Comparison of ENCODE assay signal across 30 mouse cellular contexts in the genomic region with DNA sequence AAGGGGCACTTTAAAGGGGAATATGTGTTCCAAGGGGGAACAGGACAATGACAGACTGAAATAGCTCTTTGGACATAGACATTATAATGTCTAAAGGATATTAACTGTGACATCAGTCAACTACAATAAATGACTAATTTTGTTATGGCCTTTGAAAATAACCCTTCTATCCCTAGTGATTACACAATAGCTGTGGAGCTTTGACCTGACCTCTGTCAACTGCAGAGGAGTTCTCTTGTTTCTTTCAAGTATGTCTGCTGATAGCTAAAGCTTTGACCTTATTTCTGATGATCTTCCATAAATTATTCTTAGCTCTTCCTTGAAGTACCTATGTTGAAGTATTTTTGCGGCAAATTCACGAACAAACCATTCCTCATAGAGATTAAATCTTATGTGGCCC.
"Had no signal": no experiment of that assay in that cellular context is flagged by ENCODE, and none has a peak within 500 bp of the region (broad histone marks: within the 10 kb centered on the region; RNA-seq: fewer than 3 reads in every experiment).

No protein-coding gene starts in this region.

- H3K4me3 ChIP-seq: limb, embryonic 10.5 days; limb, embryonic 12.5 days; limb, embryonic 13.5 days; limb, embryonic 15.5 days; liver, embryonic 12.5 days; liver, embryonic 13.5 days; liver, embryonic 15.5 days; lung, embryonic 15.5 days; megakaryocyte, embryonic 14.5 days; midbrain, embryonic 10.5 days; midbrain, embryonic 12.5 days; midbrain, embryonic 13.5 days; midbrain, embryonic 15.5 days; myocyte had no signal

- H3K36me3 ChIP-seq: limb, embryonic 10.5 days; limb, embryonic 12.5 days; limb, embryonic 13.5 days; limb, embryonic 15.5 days; liver, embryonic 12.5 days; liver, embryonic 13.5 days; liver, embryonic 15.5 days; lung, embryonic 15.5 days; midbrain, embryonic 10.5 days; midbrain, embryonic 12.5 days; midbrain, embryonic 13.5 days; midbrain, embryonic 15.5 days had no signal

- H3K4me2 ChIP-seq: limb, embryonic 12.5 days; limb, embryonic 13.5 days; limb, embryonic 15.5 days; liver, embryonic 11.5 days; liver, embryonic 12.5 days; liver, embryonic 13.5 days; liver, embryonic 15.5 days; lung, embryonic 14.5 days; lung, embryonic 15.5 days; midbrain, embryonic 11.5 days; midbrain, embryonic 12.5 days; midbrain, embryonic 13.5 days; midbrain, embryonic 15.5 days had no signal

- H3K9me3 ChIP-seq: limb, embryonic 10.5 days; limb, embryonic 12.5 days; limb, embryonic 13.5 days; limb, embryonic 15.5 days; liver, embryonic 12.5 days; liver, embryonic 13.5 days; liver, embryonic 15.5 days; lung, embryonic 15.5 days; megakaryocyte, embryonic 14.5 days; midbrain, embryonic 10.5 days; midbrain, embryonic 12.5 days; midbrain, embryonic 13.5 days; midbrain, embryonic 15.5 days had no signal

- H3K27me3 ChIP-seq: limb, embryonic 12.5 days; limb, embryonic 13.5 days; limb, embryonic 15.5 days; liver, embryonic 12.5 days; liver, embryonic 13.5 days; liver, embryonic 15.5 days; lung, embryonic 15.5 days; megakaryocyte, embryonic 14.5 days; midbrain, embryonic 12.5 days; midbrain, embryonic 13.5 days; midbrain, embryonic 15.5 days had no signal

- H3K4me1 ChIP-seq: limb, embryonic 10.5 days; limb, embryonic 12.5 days; limb, embryonic 13.5 days; limb, embryonic 15.5 days; liver, embryonic 12.5 days; liver, embryonic 13.5 days; liver, embryonic 15.5 days; lung, embryonic 15.5 days; midbrain, embryonic 12.5 days; midbrain, embryonic 13.5 days; midbrain, embryonic 15.5 days had no signal

- ATAC-seq: liver, embryonic 12.5 days; lung, postnatal 0 days; midbrain, embryonic 13.5 days; midbrain, embryonic 15.5 days; midbrain, embryonic 16.5 days had no signal

- H3K27ac ChIP-seq: limb, embryonic 10.5 days; limb, embryonic 12.5 days; limb, embryonic 13.5 days; limb, embryonic 15.5 days; liver, embryonic 12.5 days; liver, embryonic 13.5 days; liver, embryonic 14.5 days; liver, embryonic 15.5 days; lung, embryonic 15.5 days; macrophage; midbrain, embryonic 10.5 days; midbrain, embryonic 12.5 days; midbrain, embryonic 13.5 days; midbrain, embryonic 15.5 days had no signal

- DNase-seq: left cerebral cortex, postnatal 4 days; liver; liver, embryonic 13.5 days; lung, adult 18-20 months; lung, adult 2 months; lung, embryonic 14.5 days; lung, postnatal 10 days; lung, postnatal 14 days; lung, postnatal 36 days; lung, postnatal 4 days; midbrain, embryonic 14.5 days had no signal

- H3K9ac ChIP-seq: limb, embryonic 12.5 days; limb, embryonic 13.5 days; limb, embryonic 15.5 days; liver, embryonic 12.5 days; liver, embryonic 13.5 days; liver, embryonic 14.5 days; liver, embryonic 15.5 days; lung, embryonic 14.5 days; lung, embryonic 15.5 days; midbrain, embryonic 12.5 days; midbrain, embryonic 13.5 days; midbrain, embryonic 15.5 days had no signal
